Mouse (Mus musculus): ENCODE data around the gene Dnajc11. TPM values are rescaled to one million over a fixed set of nuclear protein-coding genes. Genes with fewer than 3 reads are reported as not detected.

Gene Dnajc11
- polyA plus RNA-seq, 1 experiment from 2014 or later: 73.8 TPM

DNA sequence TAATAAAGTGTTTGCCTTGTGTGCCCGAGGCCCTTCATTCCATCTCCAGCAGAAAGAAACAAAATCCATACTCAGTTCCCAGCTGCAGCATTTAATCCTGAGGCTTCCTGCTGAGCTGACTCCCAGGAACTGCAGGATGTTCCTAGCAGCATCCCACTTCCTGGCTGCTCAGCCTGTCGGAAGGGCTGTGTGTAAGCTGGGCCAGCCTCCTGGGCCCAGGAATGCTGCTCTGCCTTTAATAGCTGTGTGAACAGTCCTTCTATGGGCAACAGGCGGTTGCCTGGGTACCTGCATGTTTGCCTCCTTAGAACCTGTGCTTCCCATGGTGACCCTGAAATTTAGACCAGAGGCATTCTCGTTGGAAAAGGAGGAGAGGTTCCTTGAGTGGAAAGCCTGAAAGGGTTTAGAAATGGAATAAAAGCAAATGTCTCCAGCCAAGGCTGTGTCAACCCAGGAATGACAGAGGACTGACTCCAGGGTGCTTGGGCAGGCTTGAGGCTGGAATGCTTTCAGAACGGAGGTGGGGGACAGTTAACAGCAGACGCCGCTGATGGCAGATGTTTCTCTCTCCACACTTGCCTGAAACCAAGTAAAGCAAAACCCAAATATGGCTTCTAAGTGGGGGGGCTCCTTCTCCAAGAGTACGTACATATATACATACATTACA is 74.1 kb downstream of the Dnajc11 start:
- peak; percentile 23 for DNase-seq (ENCODE audit: low spot score)
- H3K36me3 ChIP-seq (ENCODE audit: control insufficient read depth, insufficient read depth, low read length): no peaks in the 10 kb centered on the region
- WGBS: 4% methylated on average over 8 of the region's 8 CpGs
- ATAC-seq (ENCODE audit: low FRiP score): no peak
- peaks cover 9% of the 10 kb centered on the region for H3K4me1 ChIP-seq (replicated peaks; ENCODE audit: control insufficient read depth, insufficient read depth, low read length)
- peaks cover 21% of the 10 kb centered on the region for H3K27me3 ChIP-seq (ENCODE audit: control insufficient read depth, insufficient read depth, low read length)
- H3K4me3 ChIP-seq (ENCODE audit: low read depth, low read length): peak overlapping the region; percentile 71
- H3K4me2 ChIP-seq (replicated peaks; ENCODE audit: low read depth, low read length): peak overlapping the region; percentile 100
- no peak overlapping the region for H3K27ac ChIP-seq (ENCODE audit: low read depth, low read length)
- no peak overlapping the region for H3K9ac ChIP-seq (ENCODE audit: low read depth, low read length)
- no peaks in the 10 kb centered on the region for H3K9me3 ChIP-seq (ENCODE audit: control insufficient read depth, low read length)

DNA sequence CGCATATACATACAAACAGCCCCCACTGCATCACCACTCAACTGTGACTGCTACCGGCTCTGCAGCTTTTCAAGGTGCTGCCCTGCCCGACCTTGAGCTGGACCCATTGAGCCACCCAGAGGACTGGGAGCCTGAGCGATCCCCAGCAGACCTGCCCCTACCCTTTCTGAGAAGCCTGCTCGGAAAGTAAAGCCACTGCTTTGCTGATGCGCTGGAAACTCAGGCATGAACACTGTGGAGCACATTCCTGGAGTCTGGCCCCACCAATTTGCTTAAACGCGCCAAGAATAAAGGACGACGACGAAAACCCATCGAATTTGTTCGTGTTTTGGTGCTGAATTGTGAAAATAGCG is 74.6 kb downstream of the Dnajc11 start:
- WGBS: under 1% methylated on average over 14 of the region's 14 CpGs
- Histone ChIP-seq H3K27ac (ENCODE audit: low read depth, low read length) (no peak overlapping the region), H3K9ac (ENCODE audit: low read depth, low read length) (0 out of 2 replicates have a peak overlapping the region, but pooled peaks have one; percentile 12), H3K4me1 (replicated peaks; ENCODE audit: control insufficient read depth, insufficient read depth, low read length) (peaks cover 9% of the 10 kb centered on the region), H3K4me3 (ENCODE audit: low read depth, low read length) (peak overlapping the region; percentile 71), H3K27me3 (ENCODE audit: control insufficient read depth, insufficient read depth, low read length) (peaks cover 21% of the 10 kb centered on the region), H3K4me2 (replicated peaks; ENCODE audit: low read depth, low read length) (peak overlapping the region; percentile 100), H3K36me3 (ENCODE audit: control insufficient read depth, insufficient read depth, low read length) (no peaks in the 10 kb centered on the region), H3K9me3 (ENCODE audit: control insufficient read depth, low read length) (no peaks in the 10 kb centered on the region)
- no peak for ATAC-seq (ENCODE audit: low FRiP score)
- no peak for DNase-seq (ENCODE audit: low spot score)

DNA sequence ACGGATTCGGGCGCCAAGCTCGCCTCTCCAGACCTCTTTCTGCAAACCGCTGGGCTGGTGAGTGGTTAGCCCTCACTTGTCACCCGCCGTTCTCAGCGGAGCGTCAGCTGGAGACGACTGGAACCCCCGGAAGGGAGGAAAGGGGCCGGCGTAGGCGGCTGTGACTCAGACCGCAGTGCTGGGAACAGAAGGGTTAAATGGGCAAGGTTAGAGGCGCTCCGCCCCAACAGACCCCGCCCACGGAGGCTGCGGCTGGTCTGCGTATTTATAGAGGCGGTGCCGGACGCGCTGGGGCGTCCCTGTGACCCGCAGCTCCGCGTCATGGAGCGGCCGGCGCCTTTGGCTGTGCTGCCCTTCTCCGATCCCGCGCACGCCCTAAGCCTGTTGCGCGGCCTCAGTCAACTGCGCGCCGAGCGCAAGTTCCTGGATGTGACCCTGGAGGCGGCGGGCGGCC is 75.2 kb downstream of the Dnajc11 start, which contains the start of gene Klhl21:
Klhl21 (plus strand) TSS at position 182 of the 454 bp plus-strand sequence.
- whole genome bisulfite sequencing: under 1% methylated on average over 43 of the region's 45 CpGs
- Histone ChIP-seq H3K27ac (ENCODE audit: low read depth, low read length) (peak within 1 kb of the TSS; percentile 51; the same call in 1 of the 2 replicates), H3K4me3 (ENCODE audit: low read depth, low read length) (peak within 1 kb of the TSS; percentile 71), H3K27me3 (ENCODE audit: control insufficient read depth, insufficient read depth, low read length) (peaks cover 21% of the 10 kb centered on the region), H3K4me1 (replicated peaks; ENCODE audit: control insufficient read depth, insufficient read depth, low read length) (peaks cover 9% of the 10 kb centered on the region), H3K36me3 (ENCODE audit: control insufficient read depth, insufficient read depth, low read length) (no peaks in the 10 kb centered on the region), H3K9ac (ENCODE audit: low read depth, low read length) (peak within 1 kb of the TSS; percentile 62), H3K9me3 (ENCODE audit: control insufficient read depth, low read length) (no peaks in the 10 kb centered on the region), H3K4me2 (replicated peaks; ENCODE audit: low read depth, low read length) (peak within 1 kb of the TSS; percentile 100)
- ATAC-seq (ENCODE audit: low FRiP score): peak; percentile 91
- peak; percentile 94 for DNase-seq (ENCODE audit: low spot score)

DNA sequence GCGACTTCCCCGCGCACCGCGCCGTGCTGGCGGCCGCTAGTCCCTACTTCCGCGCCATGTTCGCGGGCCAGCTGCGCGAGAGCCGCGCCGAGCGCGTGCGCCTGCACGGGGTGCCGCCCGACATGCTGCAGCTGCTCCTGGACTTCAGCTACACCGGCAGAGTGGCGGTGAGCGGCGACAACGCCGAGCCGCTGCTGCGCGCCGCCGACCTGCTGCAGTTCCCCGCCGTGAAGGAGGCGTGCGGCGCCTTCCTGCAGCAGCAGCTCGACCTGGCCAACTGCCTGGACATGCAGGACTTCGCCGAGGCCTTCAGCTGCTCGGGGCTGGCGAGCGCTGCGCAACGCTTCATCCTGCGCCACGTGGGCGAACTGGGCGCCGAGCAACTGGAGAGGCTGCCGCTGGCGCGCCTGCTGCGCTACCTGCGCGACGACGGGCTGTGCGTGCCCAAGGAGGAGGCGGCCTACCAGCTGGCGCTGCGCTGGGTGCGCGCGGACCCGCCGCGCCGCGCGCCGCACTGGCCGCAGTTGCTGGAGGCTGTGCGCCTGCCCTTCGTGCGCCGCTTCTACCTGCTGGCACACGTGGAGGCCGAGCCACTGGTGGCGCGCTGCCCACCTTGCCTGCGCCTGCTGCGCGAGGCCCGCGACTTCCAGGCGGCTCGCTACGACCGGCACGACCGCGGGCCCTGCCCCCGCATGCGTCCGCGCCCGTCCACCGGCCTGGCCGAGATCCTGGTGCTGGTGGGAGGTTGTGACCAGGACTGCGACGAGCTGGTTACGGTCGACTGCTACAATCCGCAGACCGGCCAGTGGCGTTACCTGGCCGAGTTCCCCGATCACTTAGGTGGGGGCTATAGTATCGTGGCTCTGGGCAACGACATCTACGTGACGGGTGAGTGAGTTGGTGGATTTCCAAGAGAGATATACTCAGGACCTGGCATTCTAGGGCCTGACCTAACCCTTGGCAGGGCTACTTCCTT is 75.9 kb downstream of the Dnajc11 start:
- H3K27ac ChIP-seq (ENCODE audit: low read depth, low read length): peak overlapping the region; percentile 51; the same call in 1 of the 2 replicates
- WGBS: under 1% methylated on average over 115 of the region's 115 CpGs

DNA sequence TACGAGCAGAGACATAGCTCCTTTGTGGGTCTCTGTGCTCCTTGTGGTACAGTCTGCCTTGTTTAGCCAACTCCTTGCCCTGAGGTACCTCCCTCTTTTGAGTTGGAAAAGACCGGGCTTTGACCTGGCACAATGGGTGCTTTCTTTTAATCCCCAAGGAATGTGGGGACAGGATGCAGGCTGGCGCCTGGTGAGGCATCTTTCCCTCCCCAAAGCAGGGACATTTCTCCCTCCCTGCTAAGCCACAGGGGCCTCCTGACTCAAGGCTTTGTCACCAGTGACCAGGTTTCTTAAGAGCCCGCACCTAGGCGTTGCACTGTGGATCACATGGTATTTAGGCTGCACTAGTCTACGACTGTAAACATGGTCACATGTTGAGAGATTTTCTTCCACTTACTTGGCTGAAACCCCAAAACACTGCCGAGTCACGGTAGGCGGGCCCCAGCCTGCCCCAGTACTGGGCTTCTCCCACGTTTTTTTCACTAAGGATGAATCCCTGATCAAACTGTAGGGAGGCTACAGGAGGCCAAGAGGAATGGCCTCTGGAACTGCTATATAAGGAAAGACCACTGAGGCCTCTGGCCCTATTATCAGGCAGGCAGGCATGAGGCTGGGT is 76.7 kb downstream of the Dnajc11 start:
- no peaks in the 10 kb centered on the region for H3K36me3 ChIP-seq (ENCODE audit: control insufficient read depth, insufficient read depth, low read length)
- ATAC-seq (ENCODE audit: low FRiP score): no peak
- H3K9me3 ChIP-seq (ENCODE audit: control insufficient read depth, low read length): no peaks in the 10 kb centered on the region
- DNase-seq (ENCODE audit: low spot score): peak; percentile 18
- WGBS: 2% methylated on average over 10 of the region's 10 CpGs
- no peak overlapping the region for H3K27ac ChIP-seq (ENCODE audit: low read depth, low read length)
- peaks cover 21% of the 10 kb centered on the region for H3K27me3 ChIP-seq (ENCODE audit: control insufficient read depth, insufficient read depth, low read length)
- H3K9ac ChIP-seq (ENCODE audit: low read depth, low read length): peak overlapping the region; percentile 7; the same call in 1 of the 2 replicates
- peak overlapping the region; percentile 71 for H3K4me3 ChIP-seq (ENCODE audit: low read depth, low read length)
- H3K4me2 ChIP-seq (replicated peaks; ENCODE audit: low read depth, low read length): peak overlapping the region; percentile 100
- peaks cover 9% of the 10 kb centered on the region for H3K4me1 ChIP-seq (replicated peaks; ENCODE audit: control insufficient read depth, insufficient read depth, low read length)

More for the DNA sequence above, 75.9 kb downstream of the Dnajc11 start:
- H3K27me3 ChIP-seq (ENCODE audit: control insufficient read depth, insufficient read depth, low read length): peaks cover 21% of the 10 kb centered on the region
- H3K9me3 ChIP-seq (ENCODE audit: control insufficient read depth, low read length): no peaks in the 10 kb centered on the region
- H3K4me1 ChIP-seq (replicated peaks; ENCODE audit: control insufficient read depth, insufficient read depth, low read length): peaks cover 9% of the 10 kb centered on the region
- peak; percentile 81 for ATAC-seq (ENCODE audit: low FRiP score)
- peak overlapping the region; percentile 71 for H3K4me3 ChIP-seq (ENCODE audit: low read depth, low read length)
- no peaks in the 10 kb centered on the region for H3K36me3 ChIP-seq (ENCODE audit: control insufficient read depth, insufficient read depth, low read length)
- peak overlapping the region; percentile 100 for H3K4me2 ChIP-seq (replicated peaks; ENCODE audit: low read depth, low read length)
- peak; percentile 62 for DNase-seq (ENCODE audit: low spot score)
- peak overlapping the region; percentile 62 for H3K9ac ChIP-seq (ENCODE audit: low read depth, low read length)

DNA sequence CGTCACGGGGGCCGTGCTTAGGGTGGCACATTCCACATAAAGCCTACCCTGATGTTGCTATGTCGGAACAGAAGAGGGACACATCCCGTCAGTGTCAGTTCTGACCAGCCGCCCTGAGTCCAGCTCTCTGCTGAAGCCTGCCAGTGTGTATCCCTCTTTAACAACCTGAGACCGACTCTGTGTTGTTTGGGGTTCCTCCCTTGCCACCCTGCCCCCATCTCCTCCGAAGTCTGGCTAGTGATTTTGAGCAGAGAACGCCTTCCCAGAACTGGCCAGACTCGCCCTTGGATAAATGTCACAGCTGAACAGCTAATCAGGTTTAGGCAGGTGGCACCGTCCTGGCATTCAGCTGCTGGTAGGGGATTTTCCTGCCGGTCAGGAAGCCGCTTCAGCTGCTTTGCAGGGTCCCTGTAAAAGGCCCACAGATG is 77.2 kb downstream of the Dnajc11 start:
- ATAC-seq (ENCODE audit: low FRiP score) (no peak), DNase-seq (ENCODE audit: low spot score) (no peak)
- Histone ChIP-seq H3K9me3 (ENCODE audit: control insufficient read depth, low read length) (no peaks in the 10 kb centered on the region), H3K27ac (ENCODE audit: low read depth, low read length) (no peak overlapping the region), H3K4me2 (replicated peaks; ENCODE audit: low read depth, low read length) (peak overlapping the region; percentile 100), H3K9ac (ENCODE audit: low read depth, low read length) (0 out of 2 replicates have a peak overlapping the region, but pooled peaks have one; percentile 11), H3K4me1 (replicated peaks; ENCODE audit: control insufficient read depth, insufficient read depth, low read length) (peaks cover 9% of the 10 kb centered on the region), H3K27me3 (ENCODE audit: control insufficient read depth, insufficient read depth, low read length) (peaks cover 21% of the 10 kb centered on the region), H3K4me3 (ENCODE audit: low read depth, low read length) (peak overlapping the region; percentile 71), H3K36me3 (ENCODE audit: control insufficient read depth, insufficient read depth, low read length) (no peaks in the 10 kb centered on the region)
- 12% methylated on average over 13 of the region's 13 CpGs for WGBS

DNA sequence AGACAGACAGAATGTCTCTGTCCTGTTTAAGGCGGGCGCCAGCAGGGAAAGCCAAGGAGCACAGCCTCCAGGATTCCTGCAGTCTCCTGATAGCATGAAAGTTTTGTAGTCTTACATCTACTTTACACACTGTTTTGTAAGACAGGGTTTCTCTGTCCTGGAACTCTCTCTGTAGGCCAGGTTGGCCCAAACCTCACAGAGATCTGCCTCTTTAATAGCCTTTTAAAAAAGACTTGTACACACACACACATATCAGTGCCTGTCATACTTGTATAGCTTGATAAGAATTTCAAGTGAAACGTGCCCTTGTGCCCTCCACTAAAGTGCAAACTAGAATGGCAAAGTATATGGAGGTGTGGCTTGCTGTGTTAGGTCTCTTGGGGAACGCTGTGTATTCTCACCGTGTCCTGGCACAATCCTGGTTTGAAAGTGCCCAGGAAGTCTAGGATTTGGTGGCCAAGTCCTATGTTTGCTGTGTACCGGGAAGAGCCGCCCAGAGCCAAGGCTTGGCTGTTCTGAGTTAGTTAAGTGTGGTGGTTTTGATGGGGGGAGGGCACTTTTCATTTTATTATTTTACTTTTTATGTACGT is 77.8 kb downstream of the Dnajc11 start:
- peaks cover 21% of the 10 kb centered on the region for H3K27me3 ChIP-seq (ENCODE audit: control insufficient read depth, insufficient read depth, low read length)
- no peaks in the 10 kb centered on the region for H3K36me3 ChIP-seq (ENCODE audit: control insufficient read depth, insufficient read depth, low read length)
- no peaks in the 10 kb centered on the region for H3K9me3 ChIP-seq (ENCODE audit: control insufficient read depth, low read length)
- ATAC-seq (ENCODE audit: low FRiP score) (no peak), DNase-seq (ENCODE audit: low spot score) (no peak)
- peak overlapping the region; percentile 71; the same call in 1 of the 2 replicates for H3K4me3 ChIP-seq (ENCODE audit: low read depth, low read length)
- H3K27ac ChIP-seq (ENCODE audit: low read depth, low read length): no peak overlapping the region
- peak overlapping the region; percentile 100; the same call in 1 of the 2 replicates for H3K4me2 ChIP-seq (replicated peaks; ENCODE audit: low read depth, low read length)
- 0 out of 2 replicates have a peak overlapping the region, but pooled peaks have one; percentile 11 for H3K9ac ChIP-seq (ENCODE audit: low read depth, low read length)
- peaks cover 9% of the 10 kb centered on the region for H3K4me1 ChIP-seq (replicated peaks; ENCODE audit: control insufficient read depth, insufficient read depth, low read length)
- 87% methylated on average over 8 of the region's 8 CpGs for WGBS

DNA sequence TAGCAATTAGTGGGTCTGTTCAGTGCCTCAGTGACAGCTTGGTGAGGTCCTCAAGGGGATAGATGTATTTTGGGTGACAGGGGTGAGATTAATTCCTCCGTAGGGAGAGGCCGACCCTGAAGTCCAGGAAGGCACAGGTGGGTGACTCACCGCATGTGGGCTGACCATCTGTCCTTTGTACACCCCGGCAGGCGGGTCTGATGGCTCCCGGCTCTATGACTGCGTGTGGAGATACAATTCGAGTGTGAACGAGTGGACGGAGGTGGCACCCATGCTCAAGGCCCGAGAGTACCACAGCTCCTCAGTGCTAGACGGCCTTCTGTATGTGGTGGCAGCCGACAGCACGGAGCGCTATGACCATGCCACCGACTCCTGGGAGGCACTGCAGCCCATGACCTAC is 78.6 kb downstream of the Dnajc11 start:
- Histone ChIP-seq H3K4me1 (replicated peaks; ENCODE audit: control insufficient read depth, insufficient read depth, low read length) (peaks cover 9% of the 10 kb centered on the region), H3K36me3 (ENCODE audit: control insufficient read depth, insufficient read depth, low read length) (no peaks in the 10 kb centered on the region), H3K4me2 (replicated peaks; ENCODE audit: low read depth, low read length) (no peak overlapping the region), H3K4me3 (ENCODE audit: low read depth, low read length) (no peak overlapping the region), H3K9ac (ENCODE audit: low read depth, low read length) (no peak overlapping the region), H3K27ac (ENCODE audit: low read depth, low read length) (no peak overlapping the region), H3K27me3 (ENCODE audit: control insufficient read depth, insufficient read depth, low read length) (peaks cover 21% of the 10 kb centered on the region), H3K9me3 (ENCODE audit: control insufficient read depth, low read length) (no peaks in the 10 kb centered on the region)
- 92% methylated on average over 16 of the region's 16 CpGs for WGBS
- no peak for DNase-seq (ENCODE audit: low spot score)
- no peak for ATAC-seq (ENCODE audit: low FRiP score)
